Mouse (Mus musculus) erythroblast, embryonic 14.5 days (primary cell): ENCODE results near the gene Gm10972.
"Not testable (repeated sequence)": the region's sequence is repeated elsewhere in the genome, so short reads cannot be mapped to it uniquely, and the experiment has no call there.

Source experiments
- GATA1 ChIP-seq: IDR thresholded peaks from 2 replicates; pipeline ENCODE4 v1.6.1; 2012; ENCODE audit warnings: low read length, inconsistent platforms, mixed read lengths
- TAL1 ChIP-seq: IDR thresholded peaks from 3 replicates; pipeline ENCODE4 v1.6.1; 2012; ENCODE audit warnings: low read length, inconsistent platforms, mixed read lengths

DNA sequence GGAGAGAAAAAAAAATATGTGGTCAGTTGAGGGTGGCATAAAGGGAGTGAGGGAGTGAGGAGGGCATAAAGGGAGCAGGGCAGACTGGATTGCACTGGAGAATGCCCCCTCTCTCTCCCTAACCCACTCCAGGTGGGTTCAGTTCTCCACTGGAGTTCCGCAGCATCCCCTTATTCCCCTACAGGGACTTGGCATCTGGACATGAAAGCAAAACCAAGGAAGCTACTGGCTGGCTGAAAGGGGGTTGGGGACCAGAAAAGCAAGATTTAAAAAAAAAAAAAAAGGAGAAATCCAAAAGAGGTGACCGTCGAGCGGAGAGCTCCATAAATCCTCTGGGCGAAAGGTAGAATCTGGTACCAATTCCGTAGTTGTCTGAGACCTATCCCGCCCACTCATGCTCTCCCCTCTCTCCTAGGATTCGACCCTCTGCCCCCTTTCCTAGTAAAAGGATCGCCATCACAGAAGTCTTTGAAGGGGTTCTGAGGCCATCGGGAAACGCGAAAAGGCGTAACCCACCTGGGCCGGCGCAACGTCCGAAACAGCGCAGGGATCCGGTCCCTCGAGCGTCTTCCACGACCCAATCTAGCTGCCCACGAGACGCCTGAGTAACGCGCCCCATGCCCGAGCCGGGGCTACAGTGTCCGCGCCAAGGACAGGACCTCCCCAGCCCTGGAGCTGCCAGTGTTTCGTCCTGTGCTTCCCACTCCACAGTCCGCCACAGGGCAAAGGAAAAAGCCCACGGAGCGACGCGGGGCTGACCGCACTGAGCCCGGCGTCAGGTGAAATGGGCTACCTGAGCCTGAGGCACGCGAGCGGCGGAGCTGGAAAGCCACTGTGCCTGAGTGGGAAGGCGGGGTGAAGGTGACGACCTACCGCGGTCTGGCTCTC lies 15.2 kb downstream of the Gm10972 start:
- TF ChIP-seq GATA1, TAL1: not testable (repeated sequence)
